Mouse (Mus musculus): ENCODE results near the gene Nr6a1.

Gene Nr6a1

GRCm38 (mm10) chr2:38675366-38675969 is 252.0 kb downstream of the Nr6a1 start:
- no peak for DNase-seq (ENCODE audit: extremely low spot score)
